Mouse (Mus musculus) olfactory bulb, adult 2 months (tissue): ENCODE data around the gene Bcap29.

ENCODE experiments used
- CTCF ChIP-seq: fragments of 200-500 bp; IDR thresholded peaks from 2 replicates; pipeline ENCODE4 v1.5.1; 2012; ENCODE audit warnings: low read depth, mild to moderate bottlenecking, low read length, moderate library complexity; ENCODE audit not compliant: insufficient read depth
- POLR2A ChIP-seq: fragments of 200-500 bp; IDR thresholded peaks from 2 replicates; pipeline ENCODE4 v1.6.1; 2012; ENCODE audit warnings: mild to moderate bottlenecking, low read depth, low read length, moderate library complexity; ENCODE audit not compliant: insufficient read depth

- TF ChIP-seq POLR2A, result no peak; the same call in 1 of the 2 replicates
- TF ChIP-seq CTCF, result 0 out of 2 replicates have a peak, but pooled peaks have one; percentile 42
Observed at GRCm38 (mm10) chr12:31654965-31655477, 20.6 kb upstream of the Bcap29 start.
